Mouse (Mus musculus): Measurements from ENCODE around the gene Il12b. TPM values are rescaled to one million over a fixed set of nuclear protein-coding genes. Genes with fewer than 3 reads are reported as not detected.

Il12b gene
- polyA plus RNA-seq, 2 experiments, result 0.06 to 0.26 TPM

GRCm38 (mm10) chr11:44389993-44390701, 9.7 kb upstream of the Il12b start:
- ATAC-seq (ENCODE audit: low FRiP score, low read depth) (no peak), DNase-seq (ENCODE audit: low spot score) (no peak)
- Histone ChIP-seq H3K27me3 (ENCODE audit: control insufficient read depth, insufficient read depth, low read length) (no peaks in the 10 kb centered on the region), H3K9ac (ENCODE audit: low read depth, low read length, severe bottlenecking) (no peak overlapping the region), H3K4me2 (replicated peaks; ENCODE audit: low read depth, low read length, severe bottlenecking) (no peak overlapping the region), H3K9me3 (ENCODE audit: control insufficient read depth, low read length) (no peaks in the 10 kb centered on the region), H3K4me1 (ENCODE audit: control insufficient read depth, insufficient read depth, low read length) (no peaks in the 10 kb centered on the region), H3K36me3 (ENCODE audit: control insufficient read depth, insufficient read depth, low read length) (no peaks in the 10 kb centered on the region), H3K27ac (replicated peaks; ENCODE audit: low read depth, low read length) (no peak overlapping the region), H3K4me3 (replicated peaks; ENCODE audit: low read length) (no peak overlapping the region)
- WGBS, result 19% methylated on average over 6 of the region's 6 CpGs
- TF ChIP-seq POLR2A (IDR thresholded peaks at IDR 0.05; ENCODE audit: borderline replicate concordance, extremely low read depth, insufficient read depth, insufficient read length), result no peak

- no peaks in the 10 kb centered on the region for H3K9me3 ChIP-seq (ENCODE audit: control insufficient read depth, low read length)
- ATAC-seq (ENCODE audit: low FRiP score, low read depth) (no peak), DNase-seq (ENCODE audit: low spot score) (no peak)
- H3K27me3 ChIP-seq (ENCODE audit: control insufficient read depth, insufficient read depth, low read length), result no peaks in the 10 kb centered on the region
- 78% methylated on average over 8 of the region's 8 CpGs for WGBS
- H3K4me2 ChIP-seq (replicated peaks; ENCODE audit: low read depth, low read length, severe bottlenecking), result no peak overlapping the region
- H3K4me3 ChIP-seq (replicated peaks; ENCODE audit: low read length), result no peak overlapping the region
- TF ChIP-seq POLR2A (IDR thresholded peaks at IDR 0.05; ENCODE audit: borderline replicate concordance, extremely low read depth, insufficient read depth, insufficient read length), result no peak
- no peaks in the 10 kb centered on the region for H3K4me1 ChIP-seq (ENCODE audit: control insufficient read depth, insufficient read depth, low read length)
- no peaks in the 10 kb centered on the region for H3K36me3 ChIP-seq (ENCODE audit: control insufficient read depth, insufficient read depth, low read length)
- H3K27ac ChIP-seq (replicated peaks; ENCODE audit: low read depth, low read length), result no peak overlapping the region
- no peak overlapping the region for H3K9ac ChIP-seq (ENCODE audit: low read depth, low read length, severe bottlenecking)
Measured at GRCm38 (mm10) chr11:44393101-44393810, 6.6 kb upstream of the Il12b start.

- 87% methylated on average over 4 of the region's 4 CpGs for WGBS
- H3K36me3 ChIP-seq (ENCODE audit: control insufficient read depth, insufficient read depth, low read length), result no peaks in the 10 kb centered on the region
- 0 out of 2 replicates have a peak, but pooled peaks cover 6% of the 10 kb centered on the region for H3K27me3 ChIP-seq (ENCODE audit: control insufficient read depth, insufficient read depth, low read length)
- 0 out of 2 replicates have a peak, but pooled peaks cover 3% of the 10 kb centered on the region for H3K4me1 ChIP-seq (ENCODE audit: control insufficient read depth, insufficient read depth, low read length)
- H3K9me3 ChIP-seq (ENCODE audit: control insufficient read depth, low read length), result no peaks in the 10 kb centered on the region
- no peak overlapping the region for H3K4me2 ChIP-seq (replicated peaks; ENCODE audit: low read depth, low read length, severe bottlenecking)
- ATAC-seq (ENCODE audit: low FRiP score, low read depth) (no peak), DNase-seq (ENCODE audit: low spot score) (no peak)
- no peak overlapping the region for H3K27ac ChIP-seq (replicated peaks; ENCODE audit: low read depth, low read length)
- no peak for TF ChIP-seq POLR2A (IDR thresholded peaks at IDR 0.05; ENCODE audit: borderline replicate concordance, extremely low read depth, insufficient read depth, insufficient read length)
- no peak overlapping the region for H3K4me3 ChIP-seq (replicated peaks; ENCODE audit: low read length)
- H3K9ac ChIP-seq (ENCODE audit: low read depth, low read length, severe bottlenecking), result no peak overlapping the region
Measured at GRCm38 (mm10) chr11:44395401-44395800, 4.5 kb upstream of the Il12b start.

GRCm38 (mm10) chr11:44397551-44397950, 2.3 kb upstream of the Il12b start:
- DNase-seq (ENCODE audit: low spot score) (peak; percentile 23), ATAC-seq (ENCODE audit: low FRiP score, low read depth) (no peak)
- H3K4me2 ChIP-seq (replicated peaks; ENCODE audit: low read depth, low read length, severe bottlenecking), result no peak overlapping the region
- no peak overlapping the region for H3K4me3 ChIP-seq (replicated peaks; ENCODE audit: low read length)
- TF ChIP-seq POLR2A (IDR thresholded peaks at IDR 0.05; ENCODE audit: borderline replicate concordance, extremely low read depth, insufficient read depth, insufficient read length), result no peak
- WGBS, result 57% methylated on average over 3 of the region's 3 CpGs
- H3K27ac ChIP-seq (replicated peaks; ENCODE audit: low read depth, low read length), result no peak overlapping the region
- H3K27me3 ChIP-seq (ENCODE audit: control insufficient read depth, insufficient read depth, low read length), result 0 out of 2 replicates have a peak, but pooled peaks cover 6% of the 10 kb centered on the region
- no peaks in the 10 kb centered on the region for H3K9me3 ChIP-seq (ENCODE audit: control insufficient read depth, low read length)
- no peaks in the 10 kb centered on the region for H3K36me3 ChIP-seq (ENCODE audit: control insufficient read depth, insufficient read depth, low read length)
- no peak overlapping the region for H3K9ac ChIP-seq (ENCODE audit: low read depth, low read length, severe bottlenecking)
- 0 out of 2 replicates have a peak, but pooled peaks cover 3% of the 10 kb centered on the region for H3K4me1 ChIP-seq (ENCODE audit: control insufficient read depth, insufficient read depth, low read length)

- 65% methylated on average over 6 of the region's 6 CpGs for WGBS
- Histone ChIP-seq H3K36me3 (ENCODE audit: control insufficient read depth, insufficient read depth, low read length) (no peaks in the 10 kb centered on the region), H3K27me3 (ENCODE audit: control insufficient read depth, insufficient read depth, low read length) (0 out of 2 replicates have a peak, but pooled peaks cover 6% of the 10 kb centered on the region), H3K27ac (replicated peaks; ENCODE audit: low read depth, low read length) (no peak overlapping the region), H3K4me3 (replicated peaks; ENCODE audit: low read length) (peak overlapping the region; percentile 32; the same call in 1 of the 2 replicates), H3K9ac (ENCODE audit: low read depth, low read length, severe bottlenecking) (0 out of 2 replicates have a peak overlapping the region, but pooled peaks have one; percentile 40), H3K4me2 (replicated peaks; ENCODE audit: low read depth, low read length, severe bottlenecking) (no peak overlapping the region), H3K4me1 (ENCODE audit: control insufficient read depth, insufficient read depth, low read length) (0 out of 2 replicates have a peak, but pooled peaks cover 3% of the 10 kb centered on the region), H3K9me3 (ENCODE audit: control insufficient read depth, low read length) (no peaks in the 10 kb centered on the region)
- no peak for ATAC-seq (ENCODE audit: low FRiP score, low read depth)
- no peak for DNase-seq (ENCODE audit: low spot score)
- TF ChIP-seq POLR2A (IDR thresholded peaks at IDR 0.05; ENCODE audit: borderline replicate concordance, extremely low read depth, insufficient read depth, insufficient read length), result no peak
Measured at GRCm38 (mm10) chr11:44398356-44398755, 1.5 kb upstream of the Il12b start.
